Mouse (Mus musculus) small intestine, adult 2 months (tissue): Measurements from ENCODE around the gene Slc9a3r2. TPM values are rescaled to one million over a fixed set of nuclear protein-coding genes. Genes with fewer than 3 reads are reported as not detected.

Experiments
- H3K27ac ChIP-seq: fragments of 200-500 bp; 2 replicates; pipeline ENCODE4 v1.5.1; 2012; ENCODE audit warnings: low read depth, low read length, control low read depth, inconsistent platforms; ENCODE audit not compliant: insufficient read depth
- H3K27me3 ChIP-seq: fragments of 200-500 bp; 2 replicates; pipeline ENCODE4 v1.6.1; 2012; ENCODE audit warnings: mild to moderate bottlenecking, moderate library complexity, low read length, inconsistent platforms; ENCODE audit not compliant: control insufficient read depth, insufficient read depth
- H3K36me3 ChIP-seq: fragments of 200-500 bp; 2 replicates; pipeline ENCODE4 v1.6.1; 2012; ENCODE audit warnings: mild to moderate bottlenecking, low read length, control low read depth, inconsistent platforms; ENCODE audit not compliant: control insufficient read depth, insufficient read depth
- H3K4me1 ChIP-seq: fragments of 200-500 bp; 2 replicates; pipeline ENCODE4 v1.6.1; 2012; ENCODE audit warnings: low read length, inconsistent platforms, mixed read lengths; ENCODE audit not compliant: control insufficient read depth, insufficient read depth, insufficient read length
- H3K4me3 ChIP-seq: fragments of 200-500 bp; 2 replicates; pipeline ENCODE4 v1.5.1; 2012; ENCODE audit warnings: low read depth, mild to moderate bottlenecking, control low read depth, inconsistent platforms, low read length, moderate library complexity
- CTCF ChIP-seq: fragments of 200-500 bp; IDR thresholded peaks from 2 replicates; pipeline ENCODE4 v1.5.1; 2012; ENCODE audit warnings: low read depth, mild to moderate bottlenecking, control low read depth, inconsistent platforms, low read length, moderate library complexity, mixed read lengths; ENCODE audit not compliant: insufficient replicate concordance, insufficient read length; ENCODE audit errors: extremely low read depth
- POLR2A ChIP-seq: fragments of 200-500 bp; IDR thresholded peaks from 2 replicates; pipeline ENCODE4 v1.6.1; 2012; ENCODE audit warnings: low read depth, mild to moderate bottlenecking, control low read depth, inconsistent platforms, low read length, moderate library complexity
- WGBS: fragments of 180-500 bp; shearing (Covaris S2); methylation state at CpG from one replicate; pipeline ENCODE4 v1.1.7; 2018; 5-methylcytosine and 5-hydroxymethylcytosine counted together
- polyA plus RNA-seq: library from polyadenylated mRNA; depleted of rRNA; stranded (reverse); fragments of >200 nt; gene quantifications from 2 replicates; pipeline ENCODE4 v1.2.3, GENCODE M21; 2012

The Slc9a3r2 gene
- polyA plus RNA-seq, 1 experiment = 44.9 TPM

- no peak overlapping the region for H3K27ac ChIP-seq
- H3K27me3 ChIP-seq = no peaks in the 10 kb centered on the region
- TF ChIP-seq POLR2A = no peak
- no peak for TF ChIP-seq CTCF
- H3K4me1 ChIP-seq = no peaks in the 10 kb centered on the region
- peaks cover 51% of the 10 kb centered on the region for H3K36me3 ChIP-seq
- H3K4me3 ChIP-seq = no peak overlapping the region
- WGBS = 94% methylated on average over 3 of the region's 3 CpGs
Measured at GRCm38 (mm10) chr17:24604557-24604956, 45.6 kb downstream of the Slc9a3r2 start.

- no peak overlapping the region for H3K4me3 ChIP-seq
- TF ChIP-seq POLR2A (no peak), CTCF (no peak)
- peaks cover 55% of the 10 kb centered on the region for H3K36me3 ChIP-seq
- H3K4me1 ChIP-seq = no peaks in the 10 kb centered on the region
- H3K27me3 ChIP-seq = no peaks in the 10 kb centered on the region
- H3K27ac ChIP-seq = no peak overlapping the region
- 82% methylated on average over 8 of the region's 8 CpGs for WGBS
Measured at GRCm38 (mm10) chr17:24603961-24604360, 46.2 kb downstream of the Slc9a3r2 start.

DNA sequence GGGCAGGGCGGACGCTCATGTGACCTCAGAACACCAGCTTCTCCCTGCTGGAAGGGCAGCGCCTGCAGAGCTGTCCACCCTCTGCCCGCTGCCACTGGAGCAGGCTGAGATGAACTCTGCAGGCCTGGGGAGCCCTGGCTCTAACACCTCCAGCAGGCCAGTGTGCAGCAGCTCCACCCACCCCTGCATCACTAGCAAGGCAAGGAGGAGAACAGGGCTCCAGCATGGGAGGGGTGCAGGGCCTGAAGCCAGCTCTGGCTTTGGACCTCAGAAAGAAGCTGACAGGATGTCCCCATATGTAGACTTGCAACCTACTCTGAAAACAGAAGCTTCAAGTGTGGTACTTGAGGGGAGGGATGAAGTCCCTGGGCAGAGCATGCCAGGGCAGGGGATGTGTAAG, 49.6 kb downstream of the Slc9a3r2 start:
- no peaks in the 10 kb centered on the region for H3K27me3 ChIP-seq
- no peak overlapping the region for H3K27ac ChIP-seq
- TF ChIP-seq CTCF = no peak
- TF ChIP-seq POLR2A = no peak
- H3K4me1 ChIP-seq = no peaks in the 10 kb centered on the region
- no peak overlapping the region for H3K4me3 ChIP-seq
- 96% methylated on average over 4 of the region's 4 CpGs for WGBS
- peaks cover 58% of the 10 kb centered on the region for H3K36me3 ChIP-seq

GRCm38 (mm10) chr17:24597989-24598388, 52.1 kb downstream of the Slc9a3r2 start:
- 88% methylated on average over 3 of the region's 3 CpGs for WGBS
- Histone ChIP-seq H3K36me3 (peaks cover 67% of the 10 kb centered on the region), H3K4me1 (no peaks in the 10 kb centered on the region), H3K27me3 (no peaks in the 10 kb centered on the region), H3K27ac (no peak overlapping the region), H3K4me3 (no peak overlapping the region)
- no peak for TF ChIP-seq POLR2A
- no peak for TF ChIP-seq CTCF

GRCm38 (mm10) chr17:24596471-24597183, 53.5 kb downstream of the Slc9a3r2 start:
- WGBS = 89% methylated on average over 19 of the region's 19 CpGs
- no peak overlapping the region for H3K27ac ChIP-seq
- peaks cover 65% of the 10 kb centered on the region for H3K36me3 ChIP-seq
- no peaks in the 10 kb centered on the region for H3K27me3 ChIP-seq
- TF ChIP-seq CTCF (no peak), POLR2A (no peak)
- H3K4me3 ChIP-seq = no peak overlapping the region
- no peaks in the 10 kb centered on the region for H3K4me1 ChIP-seq

DNA sequence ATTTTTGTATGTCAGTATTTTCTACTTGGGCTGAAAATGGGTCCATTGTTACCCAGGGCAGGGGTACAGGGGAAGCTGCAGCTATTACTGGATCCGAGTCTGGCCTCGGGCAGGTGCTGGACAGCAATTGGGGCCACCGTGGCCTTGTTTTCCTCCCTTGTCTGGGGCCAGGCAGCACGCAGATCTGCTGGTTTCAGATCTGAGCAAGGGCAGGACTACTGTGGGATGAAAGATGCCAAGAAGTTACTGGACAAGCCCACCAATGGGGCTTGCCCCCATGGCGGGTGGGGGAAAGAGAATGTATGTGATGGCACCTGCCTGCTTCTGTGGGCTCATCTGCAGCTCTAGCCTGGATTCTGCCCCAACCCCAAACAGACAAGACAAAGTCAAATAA, 54.1 kb downstream of the Slc9a3r2 start:
- Histone ChIP-seq H3K36me3 (peaks cover 66% of the 10 kb centered on the region), H3K27ac (no peak overlapping the region), H3K4me1 (no peaks in the 10 kb centered on the region), H3K4me3 (no peak overlapping the region), H3K27me3 (no peaks in the 10 kb centered on the region)
- WGBS = 84% methylated on average over 5 of the region's 5 CpGs
- no peak for TF ChIP-seq CTCF
- TF ChIP-seq POLR2A = no peak

DNA sequence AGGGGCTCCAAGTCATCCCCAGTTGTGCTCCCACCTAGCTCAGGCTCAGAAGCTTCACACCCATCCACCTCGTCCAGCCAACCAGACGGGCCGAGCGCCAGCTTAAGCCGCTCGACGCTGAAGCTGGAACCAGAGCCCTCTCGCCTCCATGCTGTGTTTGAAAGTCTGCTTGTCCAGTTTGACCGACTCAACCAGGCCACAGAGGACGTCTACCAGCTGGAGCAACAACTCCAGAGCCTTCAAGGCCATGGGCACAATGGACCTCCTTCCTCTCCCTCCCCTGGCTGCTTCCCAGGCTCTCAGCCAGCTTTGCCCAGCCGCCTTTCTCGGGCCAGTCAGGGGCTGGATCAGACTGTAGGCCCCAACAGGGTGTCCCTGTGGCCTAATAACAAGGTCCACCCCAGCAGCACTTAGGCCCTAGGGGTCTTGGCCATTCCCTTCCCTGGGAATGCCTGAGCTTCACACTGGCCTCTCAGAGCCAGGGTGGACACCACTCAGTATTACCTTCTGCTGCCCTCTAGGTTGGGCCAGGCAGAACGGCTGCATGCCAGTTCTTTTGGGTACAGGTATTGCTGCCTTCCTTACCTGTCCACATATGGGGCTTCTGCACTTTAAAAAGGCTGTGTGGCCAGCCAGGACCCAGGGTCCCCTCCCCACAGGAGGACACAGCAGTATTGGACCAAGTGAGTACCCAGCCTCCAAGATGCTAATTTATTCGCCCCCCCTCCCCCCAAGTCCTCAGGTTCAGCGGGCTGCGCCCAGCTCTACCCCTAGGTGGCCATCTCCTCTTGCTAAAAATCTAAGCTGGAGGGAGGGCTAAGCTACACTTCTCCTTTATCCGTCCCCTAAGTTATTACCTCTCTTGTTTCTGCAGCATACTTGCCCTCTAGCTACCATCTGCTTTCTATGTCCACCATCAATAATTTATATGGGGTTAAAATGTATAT, 54.7 kb downstream of the Slc9a3r2 start:
- peaks cover 73% of the 10 kb centered on the region for H3K36me3 ChIP-seq
- H3K27me3 ChIP-seq = no peaks in the 10 kb centered on the region
- 76% methylated on average over 17 of the region's 17 CpGs for WGBS
- H3K4me1 ChIP-seq = no peaks in the 10 kb centered on the region
- no peak overlapping the region for H3K27ac ChIP-seq
- TF ChIP-seq CTCF = no peak
- TF ChIP-seq POLR2A = no peak
- no peak overlapping the region for H3K4me3 ChIP-seq
